Mouse (Mus musculus): Measurements from ENCODE around the gene Slc25a19. TPM values are rescaled to one million over a fixed set of nuclear protein-coding genes. Genes with fewer than 3 reads are reported as not detected.

Gene Slc25a19
- total and polyA plus RNA-seq, 2 experiments from 2014 or later = 34.3 to 51.7 TPM

GRCm38 (mm10) chr11:115670451-115671050 lies 42.5 kb upstream of the Slc25a19 start:
- peak; percentile 19 for DNase-seq
- no peak overlapping the region for H3K9ac ChIP-seq
- no peak for ATAC-seq
- no peak overlapping the region; the same call in 1 of the 2 replicates for H3K27ac ChIP-seq (ENCODE audit: low read depth, low read length)
- no peaks in the 10 kb centered on the region for H3K36me3 ChIP-seq (ENCODE audit: insufficient read depth)
- no peak overlapping the region for H3K4me3 ChIP-seq (ENCODE audit: low read depth, low read length)
- H3K4me1 ChIP-seq (ENCODE audit: insufficient read depth) = peaks cover 18% of the 10 kb centered on the region
- H3K9me3 ChIP-seq (ENCODE audit: low read length) = no peaks in the 10 kb centered on the region
- 23% methylated on average over 5 of the region's 5 CpGs for WGBS
- TF ChIP-seq CTCF (IDR thresholded peaks at IDR 0.05; ENCODE audit: low read depth) = no peak
- no peak overlapping the region for H3K4me2 ChIP-seq (ENCODE audit: low read depth)
- H3K27me3 ChIP-seq (ENCODE audit: insufficient read depth, low read length) = no peaks in the 10 kb centered on the region

GRCm38 (mm10) chr11:115663676-115664335 lies 35.7 kb upstream of the Slc25a19 start:
- H3K27ac ChIP-seq (ENCODE audit: low read depth, low read length) = no peak overlapping the region
- WGBS = 64% methylated on average over 4 of the region's 4 CpGs
- no peaks in the 10 kb centered on the region for H3K27me3 ChIP-seq (ENCODE audit: insufficient read depth, low read length)
- no peak for TF ChIP-seq CTCF (IDR thresholded peaks at IDR 0.05; ENCODE audit: low read depth)
- H3K36me3 ChIP-seq (ENCODE audit: insufficient read depth) = no peaks in the 10 kb centered on the region
- H3K4me3 ChIP-seq (ENCODE audit: low read depth, low read length) = no peak overlapping the region
- no peaks in the 10 kb centered on the region for H3K9me3 ChIP-seq (ENCODE audit: low read length)
- ATAC-seq (no peak), DNase-seq (no peak)
- H3K4me2 ChIP-seq (ENCODE audit: low read depth) = no peak overlapping the region
- H3K4me1 ChIP-seq (ENCODE audit: insufficient read depth) = no peaks in the 10 kb centered on the region
- no peak overlapping the region for H3K9ac ChIP-seq

GRCm38 (mm10) chr11:115660376-115660775 lies 32.3 kb upstream of the Slc25a19 start:
- ATAC-seq (no peak), DNase-seq (no peak)
- Histone ChIP-seq H3K36me3 (ENCODE audit: insufficient read depth) (no peaks in the 10 kb centered on the region), H3K27ac (ENCODE audit: low read depth, low read length) (no peak overlapping the region), H3K4me1 (ENCODE audit: insufficient read depth) (no peaks in the 10 kb centered on the region), H3K9ac (no peak overlapping the region), H3K4me3 (ENCODE audit: low read depth, low read length) (no peak overlapping the region), H3K9me3 (ENCODE audit: low read length) (no peaks in the 10 kb centered on the region), H3K4me2 (ENCODE audit: low read depth) (no peak overlapping the region), H3K27me3 (ENCODE audit: insufficient read depth, low read length) (no peaks in the 10 kb centered on the region)
- WGBS = 87% methylated on average over 4 of the region's 4 CpGs
- TF ChIP-seq CTCF (IDR thresholded peaks at IDR 0.05; ENCODE audit: low read depth) = no peak

- no peaks in the 10 kb centered on the region for H3K9me3 ChIP-seq (ENCODE audit: low read length)
- no peak for TF ChIP-seq CTCF (IDR thresholded peaks at IDR 0.05; ENCODE audit: low read depth)
- H3K36me3 ChIP-seq (ENCODE audit: insufficient read depth) = peaks cover 7% of the 10 kb centered on the region; the same call in 1 of the 2 replicates
- no peaks in the 10 kb centered on the region for H3K27me3 ChIP-seq (ENCODE audit: insufficient read depth, low read length)
- ATAC-seq (no peak), DNase-seq (no peak)
- H3K4me2 ChIP-seq (ENCODE audit: low read depth) = no peak overlapping the region
- 91% methylated on average over 6 of the region's 6 CpGs for WGBS
- H3K9ac ChIP-seq = no peak overlapping the region
- H3K4me1 ChIP-seq (ENCODE audit: insufficient read depth) = no peaks in the 10 kb centered on the region
- no peak overlapping the region for H3K27ac ChIP-seq (ENCODE audit: low read depth, low read length)
- no peak overlapping the region for H3K4me3 ChIP-seq (ENCODE audit: low read depth, low read length)
These were observed 30.4 kb upstream of the Slc25a19 start for GRCm38 (mm10) chr11:115658521-115658920.

GRCm38 (mm10) chr11:115654128-115654527 lies 26.0 kb upstream of the Slc25a19 start:
- no peak overlapping the region for H3K4me3 ChIP-seq (ENCODE audit: low read depth, low read length)
- ATAC-seq = no peak
- no peak overlapping the region for H3K27ac ChIP-seq (ENCODE audit: low read depth, low read length)
- TF ChIP-seq CTCF (IDR thresholded peaks at IDR 0.05; ENCODE audit: low read depth) = no peak
- 64% methylated on average over 2 of the region's 2 CpGs for WGBS
- peaks cover 9% of the 10 kb centered on the region for H3K36me3 ChIP-seq (ENCODE audit: insufficient read depth)
- H3K9me3 ChIP-seq (ENCODE audit: low read length) = no peaks in the 10 kb centered on the region
- H3K4me2 ChIP-seq (ENCODE audit: low read depth) = no peak overlapping the region
- DNase-seq = no peak
- no peaks in the 10 kb centered on the region for H3K27me3 ChIP-seq (ENCODE audit: insufficient read depth, low read length)
- H3K9ac ChIP-seq = no peak overlapping the region
- no peaks in the 10 kb centered on the region for H3K4me1 ChIP-seq (ENCODE audit: insufficient read depth)

- Histone ChIP-seq H3K4me3 (ENCODE audit: low read depth, low read length) (no peak overlapping the region), H3K4me2 (ENCODE audit: low read depth) (no peak overlapping the region), H3K36me3 (ENCODE audit: insufficient read depth) (peaks cover 12% of the 10 kb centered on the region), H3K9ac (no peak overlapping the region), H3K9me3 (ENCODE audit: low read length) (no peaks in the 10 kb centered on the region), H3K4me1 (ENCODE audit: insufficient read depth) (no peaks in the 10 kb centered on the region), H3K27ac (ENCODE audit: low read depth, low read length) (peak overlapping the region; percentile 57), H3K27me3 (ENCODE audit: insufficient read depth, low read length) (no peaks in the 10 kb centered on the region)
- ATAC-seq = peak; percentile 69
- 74% methylated on average over 3 of the region's 3 CpGs for WGBS
- peak; percentile 34 for DNase-seq
- no peak for TF ChIP-seq CTCF (IDR thresholded peaks at IDR 0.05; ENCODE audit: low read depth)
These were observed 25.1 kb upstream of the Slc25a19 start for GRCm38 (mm10) chr11:115653194-115653593.

GRCm38 (mm10) chr11:115651680-115652079 lies 23.6 kb upstream of the Slc25a19 start:
- Histone ChIP-seq H3K9ac (no peak overlapping the region), H3K36me3 (ENCODE audit: insufficient read depth) (peaks cover 19% of the 10 kb centered on the region), H3K4me2 (ENCODE audit: low read depth) (no peak overlapping the region), H3K4me1 (ENCODE audit: insufficient read depth) (no peaks in the 10 kb centered on the region), H3K27me3 (ENCODE audit: insufficient read depth, low read length) (no peaks in the 10 kb centered on the region), H3K27ac (ENCODE audit: low read depth, low read length) (0 out of 2 replicates have a peak overlapping the region, but pooled peaks have one; percentile 29), H3K9me3 (ENCODE audit: low read length) (no peaks in the 10 kb centered on the region), H3K4me3 (ENCODE audit: low read depth, low read length) (no peak overlapping the region)
- ATAC-seq (no peak), DNase-seq (no peak)
- TF ChIP-seq CTCF (IDR thresholded peaks at IDR 0.05; ENCODE audit: low read depth) = no peak
- WGBS = 85% methylated on average over 3 of the region's 3 CpGs

Data from forebrain, postnatal 0 days (tissue).